20 mouse cellular contexts compared by ENCODE assay signal in genomic region chr16:19707381-19707780, GRCm38 (mm10). TPM values are rescaled to one million over a fixed set of nuclear protein-coding genes. Genes with fewer than 3 reads are reported as not detected.
"Had no signal": no experiment of that assay in that cellular context is flagged by ENCODE, and none has a peak within 500 bp of the region (broad histone marks: within the 10 kb centered on the region; RNA-seq: fewer than 3 reads in every experiment).

No protein-coding gene starts in this region.

- H3K4me2 ChIP-seq: neural tube, embryonic 13.5 days; neural tube, embryonic 15.5 days; stomach, embryonic 15.5 days had no signal

- H3K9me3 ChIP-seq: neural tube, embryonic 13.5 days; neural tube, embryonic 15.5 days; stomach, embryonic 15.5 days had no signal

- H3K27ac ChIP-seq: neural tube, embryonic 13.5 days; neural tube, embryonic 15.5 days; stomach, embryonic 15.5 days; stomach, postnatal 0 days had no signal

- H3K4me1 ChIP-seq: neural tube, embryonic 13.5 days; neural tube, embryonic 15.5 days; stomach, embryonic 15.5 days had no signal

- H3K9ac ChIP-seq: neural tube, embryonic 13.5 days; neural tube, embryonic 15.5 days; stomach, embryonic 15.5 days had no signal

- H3K27me3 ChIP-seq: neural tube, embryonic 13.5 days; neural tube, embryonic 15.5 days; stomach, embryonic 15.5 days had no signal

- H3K36me3 ChIP-seq: neural tube, embryonic 13.5 days; neural tube, embryonic 15.5 days; stomach, embryonic 15.5 days had no signal

- DNase-seq: retina, postnatal 1 day; right cerebral cortex, adult 18-20 months; right cerebral cortex, postnatal 14 days; right cerebral cortex, postnatal 25 days; right cerebral cortex, postnatal 4 days; spleen, adult 18-20 months; thymus, adult 18-20 months; thymus, adult 2 months; thymus, postnatal 14 days; thymus, postnatal 25 days; thymus, postnatal 36 days; thymus, postnatal 4 days had no signal

- H3K4me3 ChIP-seq: neural tube, embryonic 13.5 days; neural tube, embryonic 15.5 days; stomach, embryonic 15.5 days had no signal

RNA-seq across cellular contexts. Expression of gene Lamp3, which starts 1.2 kb away (rescaled TPM):
- polyA plus RNA-seq: neural tube, embryonic 14.5 days; neural tube, embryonic 15.5 days; small intestine, adult 2 months; stomach, embryonic 14.5 days; stomach, postnatal 0 days; urinary bladder, adult 2 months had no signal
